Mouse (Mus musculus): Measurements from ENCODE around the gene 2700081O15Rik. TPM values are rescaled to one million over a fixed set of nuclear protein-coding genes. Genes with fewer than 3 reads are reported as not detected.

Gene 2700081O15Rik
- polyA plus RNA-seq, 1 experiment from 2014 or later: 15.9 TPM

GRCm38 (mm10) chr19:7423028-7423655, 5.7 kb downstream of the 2700081O15Rik start:
- Histone ChIP-seq H3K4me3 (peak overlapping the region; percentile 26), H3K4me1 (peaks cover 62% of the 10 kb centered on the region), H3K9ac (peak overlapping the region; percentile 44), H3K27me3 (replicated peaks) (no peaks in the 10 kb centered on the region), H3K36me3 (replicated peaks) (peaks cover 16% of the 10 kb centered on the region), H3K9me3 (no peaks in the 10 kb centered on the region), H3K27ac (peak overlapping the region; percentile 84), H3K4me2 (peak overlapping the region; percentile 72)
- WGBS: 12% methylated on average over 51 of the region's 51 CpGs
- peak; percentile 60 for ATAC-seq (replicated peaks)

GRCm38 (mm10) chr19:7423656-7424030, 6.2 kb downstream of the 2700081O15Rik start:
- no peaks in the 10 kb centered on the region for H3K27me3 ChIP-seq (replicated peaks)
- WGBS: 12% methylated on average over 16 of the region's 16 CpGs
- peak overlapping the region; percentile 72 for H3K4me2 ChIP-seq
- peak overlapping the region; percentile 44 for H3K9ac ChIP-seq
- H3K4me3 ChIP-seq: peak overlapping the region; percentile 26
- peaks cover 21% of the 10 kb centered on the region for H3K36me3 ChIP-seq (replicated peaks)
- peak; percentile 42 for ATAC-seq (replicated peaks)
- H3K4me1 ChIP-seq: peaks cover 62% of the 10 kb centered on the region
- H3K27ac ChIP-seq: peak overlapping the region; percentile 84
- no peaks in the 10 kb centered on the region for H3K9me3 ChIP-seq

GRCm38 (mm10) chr19:7424131-7424530, 6.7 kb downstream of the 2700081O15Rik start:
- Histone ChIP-seq H3K9ac (peak overlapping the region; percentile 44; the same call in 1 of the 2 replicates), H3K36me3 (replicated peaks) (peaks cover 22% of the 10 kb centered on the region), H3K4me3 (peak overlapping the region; percentile 26), H3K27ac (peak overlapping the region; percentile 84), H3K27me3 (replicated peaks) (no peaks in the 10 kb centered on the region), H3K9me3 (no peaks in the 10 kb centered on the region), H3K4me1 (peaks cover 59% of the 10 kb centered on the region), H3K4me2 (peak overlapping the region; percentile 72)
- WGBS: 42% methylated on average over 7 of the region's 7 CpGs
- no peak for ATAC-seq (replicated peaks)

- 0 out of 2 replicates have a peak overlapping the region, but pooled peaks have one; percentile 26 for H3K4me3 ChIP-seq
- H3K4me2 ChIP-seq: peak overlapping the region; percentile 72; the same call in 1 of the 2 replicates
- peaks cover 53% of the 10 kb centered on the region for H3K4me1 ChIP-seq
- peaks cover 27% of the 10 kb centered on the region for H3K36me3 ChIP-seq (replicated peaks)
- no peak overlapping the region; the same call in 1 of the 2 replicates for H3K9ac ChIP-seq
- no peak for ATAC-seq (replicated peaks)
- H3K27ac ChIP-seq: peak overlapping the region; percentile 84
- no peaks in the 10 kb centered on the region for H3K9me3 ChIP-seq
- 50% methylated on average over 8 of the region's 8 CpGs for WGBS
- no peaks in the 10 kb centered on the region for H3K27me3 ChIP-seq (replicated peaks)
These were observed 7.4 kb downstream of the 2700081O15Rik start for GRCm38 (mm10) chr19:7424590-7425397.

- Histone ChIP-seq H3K4me1 (peaks cover 47% of the 10 kb centered on the region), H3K9me3 (no peaks in the 10 kb centered on the region), H3K9ac (no peak overlapping the region), H3K4me3 (no peak overlapping the region), H3K36me3 (replicated peaks) (peaks cover 30% of the 10 kb centered on the region), H3K27me3 (replicated peaks) (no peaks in the 10 kb centered on the region), H3K27ac (no peak overlapping the region), H3K4me2 (no peak overlapping the region)
- WGBS: 44% methylated on average over 3 of the region's 3 CpGs
- ATAC-seq (replicated peaks): no peak
These were observed 8.0 kb downstream of the 2700081O15Rik start for GRCm38 (mm10) chr19:7425398-7425775.

GRCm38 (mm10) chr19:7434887-7435286, 17.5 kb downstream of the 2700081O15Rik start:
- no peak for ATAC-seq (replicated peaks)
- Histone ChIP-seq H3K4me1 (peaks cover 5% of the 10 kb centered on the region; the same call in 1 of the 2 replicates), H3K9ac (no peak overlapping the region), H3K27ac (no peak overlapping the region), H3K36me3 (replicated peaks) (peaks cover 37% of the 10 kb centered on the region), H3K27me3 (replicated peaks) (no peaks in the 10 kb centered on the region), H3K9me3 (no peaks in the 10 kb centered on the region), H3K4me3 (no peak overlapping the region), H3K4me2 (no peak overlapping the region)
- 91% methylated on average over 2 of the region's 2 CpGs for WGBS

GRCm38 (mm10) chr19:7436061-7436970, 18.9 kb downstream of the 2700081O15Rik start:
- 69% methylated on average over 5 of the region's 5 CpGs for WGBS
- Histone ChIP-seq H3K27ac (peak overlapping the region; percentile 64), H3K4me2 (no peak overlapping the region), H3K9ac (no peak overlapping the region), H3K36me3 (replicated peaks) (peaks cover 24% of the 10 kb centered on the region), H3K27me3 (replicated peaks) (no peaks in the 10 kb centered on the region), H3K9me3 (no peaks in the 10 kb centered on the region), H3K4me1 (peaks cover 5% of the 10 kb centered on the region; the same call in 1 of the 2 replicates), H3K4me3 (no peak overlapping the region)
- ATAC-seq (replicated peaks): peak; percentile 65

- H3K4me1 ChIP-seq: peaks cover 5% of the 10 kb centered on the region; the same call in 1 of the 2 replicates
- no peak overlapping the region for H3K9ac ChIP-seq
- no peaks in the 10 kb centered on the region for H3K27me3 ChIP-seq (replicated peaks)
- peaks cover 6% of the 10 kb centered on the region; the same call in 1 of the 2 replicates for H3K36me3 ChIP-seq (replicated peaks)
- H3K9me3 ChIP-seq: no peaks in the 10 kb centered on the region
- no peak overlapping the region for H3K27ac ChIP-seq
- H3K4me3 ChIP-seq: no peak overlapping the region
- no peak for ATAC-seq (replicated peaks)
- no peak overlapping the region for H3K4me2 ChIP-seq
These were observed 20.9 kb downstream of the 2700081O15Rik start for GRCm38 (mm10) chr19:7438295-7438694.

- peak; percentile 65 for ATAC-seq (replicated peaks)
- H3K27me3 ChIP-seq (replicated peaks): no peaks in the 10 kb centered on the region
- H3K4me1 ChIP-seq: peaks cover 4% of the 10 kb centered on the region
- H3K27ac ChIP-seq: peak overlapping the region; percentile 43; the same call in 1 of the 2 replicates
- H3K9ac ChIP-seq: no peak overlapping the region
- H3K4me3 ChIP-seq: no peak overlapping the region
- 67% methylated on average over 14 of the region's 14 CpGs for WGBS
- H3K36me3 ChIP-seq (replicated peaks): no peaks in the 10 kb centered on the region
- no peaks in the 10 kb centered on the region for H3K9me3 ChIP-seq
- no peak overlapping the region for H3K4me2 ChIP-seq
These were observed 24.1 kb downstream of the 2700081O15Rik start for GRCm38 (mm10) chr19:7441493-7441892.

GRCm38 (mm10) chr19:7445105-7445504, 27.7 kb downstream of the 2700081O15Rik start:
- Histone ChIP-seq H3K9ac (no peak overlapping the region), H3K27ac (no peak overlapping the region), H3K9me3 (no peaks in the 10 kb centered on the region), H3K4me1 (no peaks in the 10 kb centered on the region; the same call in 1 of the 2 replicates), H3K36me3 (replicated peaks) (no peaks in the 10 kb centered on the region), H3K27me3 (replicated peaks) (no peaks in the 10 kb centered on the region), H3K4me2 (no peak overlapping the region), H3K4me3 (no peak overlapping the region)
- ATAC-seq (replicated peaks): no peak
- WGBS: 95% methylated on average over 2 of the region's 2 CpGs

GRCm38 (mm10) chr19:7445596-7445995, 28.2 kb downstream of the 2700081O15Rik start:
- Histone ChIP-seq H3K4me3 (no peak overlapping the region), H3K9me3 (no peaks in the 10 kb centered on the region), H3K9ac (no peak overlapping the region), H3K27me3 (replicated peaks) (no peaks in the 10 kb centered on the region), H3K27ac (no peak overlapping the region), H3K4me1 (no peaks in the 10 kb centered on the region; the same call in 1 of the 2 replicates), H3K36me3 (replicated peaks) (no peaks in the 10 kb centered on the region), H3K4me2 (no peak overlapping the region)
- no peak for ATAC-seq (replicated peaks)
- WGBS: 82% methylated on average over 1 of the region's 1 CpGs

- no peak overlapping the region for H3K27ac ChIP-seq
- ATAC-seq (replicated peaks): no peak
- WGBS: 83% methylated on average over 2 of the region's 2 CpGs
These were observed 39.4 kb downstream of the 2700081O15Rik start for GRCm38 (mm10) chr19:7456803-7457202.

More at GRCm38 (mm10) chr19:7456803-7457202, 39.4 kb downstream of the 2700081O15Rik start:
- Histone ChIP-seq H3K4me2 (no peak overlapping the region), H3K4me3 (no peak overlapping the region), H3K9ac (no peak overlapping the region), H3K27me3 (replicated peaks) (no peaks in the 10 kb centered on the region), H3K4me1 (peaks cover 12% of the 10 kb centered on the region; the same call in 1 of the 2 replicates), H3K9me3 (no peaks in the 10 kb centered on the region), H3K36me3 (replicated peaks) (no peaks in the 10 kb centered on the region)

Data from midbrain, embryonic 15.5 days (tissue).